Mouse (Mus musculus) spleen, adult 2 months (tissue): ENCODE data around the gene Elp1.

Experiments used
- CTCF ChIP-seq: fragments of 200-500 bp; IDR thresholded peaks from 2 replicates; pipeline ENCODE4 v1.5.1; 2011; ENCODE audit warnings: mild to moderate bottlenecking, inconsistent platforms; ENCODE audit not compliant: insufficient read depth, insufficient read length, insufficient replicate concordance; ENCODE audit errors: extremely low read depth
- POLR2A ChIP-seq: fragments of 200-500 bp; IDR thresholded peaks from 2 replicates; pipeline ENCODE4 v1.6.1; 2011; ENCODE audit warnings: low read depth, low read length, inconsistent platforms

DNA sequence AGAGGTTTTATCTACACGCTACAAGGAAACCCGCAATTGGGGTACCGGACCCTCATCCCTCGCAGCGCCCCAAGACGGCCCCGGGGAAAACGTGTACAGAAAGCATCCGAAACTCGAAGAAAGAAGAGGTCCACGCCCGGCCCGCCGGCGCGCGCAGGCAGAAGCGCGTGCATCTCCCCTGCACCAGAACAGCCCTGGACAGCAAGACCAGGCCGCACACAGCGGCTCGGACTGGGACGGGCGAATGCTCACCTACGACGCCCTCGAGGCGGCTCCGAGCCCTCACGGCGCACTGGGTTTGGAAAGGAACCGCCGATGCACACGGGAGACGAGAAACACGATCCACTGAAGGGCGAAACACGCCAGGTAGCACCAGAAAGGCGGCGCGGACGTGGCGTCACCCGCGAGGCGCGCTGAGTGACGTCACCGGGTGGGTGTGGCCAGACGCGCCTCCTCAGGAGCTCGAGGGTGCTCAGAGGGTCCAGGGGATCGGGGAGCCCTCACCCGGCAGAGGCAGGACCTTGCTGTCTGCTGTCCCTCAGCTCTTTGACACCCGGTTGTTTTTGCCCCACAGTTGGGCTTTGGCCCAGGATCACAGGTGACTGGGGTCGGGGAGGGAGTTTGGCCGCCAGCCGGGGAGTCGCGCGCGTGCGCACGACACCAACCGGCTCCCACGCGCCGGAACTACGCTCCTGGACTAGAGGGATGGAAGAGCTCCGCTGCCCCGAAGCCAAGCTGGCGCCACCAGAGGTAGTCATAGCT is at the start of gene Elp1, which contains the start of gene Fam206a:
- TF ChIP-seq CTCF (no peak), POLR2A (peak; percentile 40)
